Mouse (Mus musculus): ENCODE measurements at regions not wholly inside any gene's neighbourhood (a gene's known extent, or its start where the extent isn't known, plus 50 kb on each side); places are given as distances from the start of the nearest gene placed in this dataset.

GRCm38 (mm10) chr10:8018229-8019026 lies 62.4 kb upstream of the Tab2 start:
- H3K9me3 ChIP-seq (replicated peaks): no peaks in the 10 kb centered on the region
- H3K4me1 ChIP-seq (replicated peaks): peaks cover 6% of the 10 kb centered on the region; the same call in 1 of the 2 replicates
- no peak overlapping the region for H3K9ac ChIP-seq
- H3K4me3 ChIP-seq: no peak overlapping the region
- H3K27me3 ChIP-seq: no peaks in the 10 kb centered on the region
- ATAC-seq (replicated peaks; ENCODE audit: insufficient number of reproducible peaks, insufficient read depth, low FRiP score, low read depth): no peak; the same call in 1 of the 2 replicates
- no peaks in the 10 kb centered on the region for H3K36me3 ChIP-seq
- no peak overlapping the region for H3K4me2 ChIP-seq
- H3K27ac ChIP-seq: no peak overlapping the region

GRCm38 (mm10) chr10:8016741-8017140 lies 60.7 kb upstream of the Tab2 start:
- Histone ChIP-seq H3K9ac (no peak overlapping the region), H3K36me3 (no peaks in the 10 kb centered on the region), H3K4me2 (no peak overlapping the region), H3K4me3 (no peak overlapping the region), H3K9me3 (replicated peaks) (no peaks in the 10 kb centered on the region), H3K4me1 (replicated peaks) (0 out of 2 replicates have a peak, but pooled peaks cover 4% of the 10 kb centered on the region), H3K27me3 (no peaks in the 10 kb centered on the region), H3K27ac (no peak overlapping the region)
- WGBS: 71% methylated on average over 2 of the region's 2 CpGs
- no peak for ATAC-seq (replicated peaks; ENCODE audit: insufficient number of reproducible peaks, insufficient read depth, low FRiP score, low read depth)

GRCm38 (mm10) chr10:8011744-8012143 lies 55.7 kb upstream of the Tab2 start:
- H3K4me1 ChIP-seq (replicated peaks): 0 out of 2 replicates have a peak, but pooled peaks cover 4% of the 10 kb centered on the region
- no peak overlapping the region for H3K4me3 ChIP-seq
- H3K9me3 ChIP-seq (replicated peaks): no peaks in the 10 kb centered on the region
- no peak overlapping the region for H3K9ac ChIP-seq
- no peaks in the 10 kb centered on the region for H3K27me3 ChIP-seq
- WGBS: 52% methylated on average over 4 of the region's 4 CpGs
- H3K4me2 ChIP-seq: no peak overlapping the region
- no peak for ATAC-seq (replicated peaks; ENCODE audit: insufficient number of reproducible peaks, insufficient read depth, low FRiP score, low read depth)
- no peaks in the 10 kb centered on the region for H3K36me3 ChIP-seq
- no peak overlapping the region for H3K27ac ChIP-seq

- Histone ChIP-seq H3K9me3 (replicated peaks) (no peaks in the 10 kb centered on the region), H3K27ac (no peak overlapping the region), H3K4me3 (no peak overlapping the region), H3K27me3 (no peaks in the 10 kb centered on the region), H3K36me3 (no peaks in the 10 kb centered on the region), H3K4me1 (replicated peaks) (0 out of 2 replicates have a peak, but pooled peaks cover 2% of the 10 kb centered on the region), H3K9ac (no peak overlapping the region), H3K4me2 (no peak overlapping the region)
- no peak for ATAC-seq (replicated peaks; ENCODE audit: insufficient number of reproducible peaks, insufficient read depth, low FRiP score, low read depth)
- WGBS: 70% methylated on average over 9 of the region's 9 CpGs
Observed at GRCm38 (mm10) chr10:8011138-8011537, 55.1 kb upstream of the Tab2 start.

GRCm38 (mm10) chr10:8009855-8010254 lies 53.8 kb upstream of the Tab2 start:
- Histone ChIP-seq H3K36me3 (no peaks in the 10 kb centered on the region), H3K9me3 (replicated peaks) (no peaks in the 10 kb centered on the region), H3K4me1 (replicated peaks) (no peaks in the 10 kb centered on the region), H3K9ac (no peak overlapping the region), H3K27me3 (no peaks in the 10 kb centered on the region), H3K4me3 (no peak overlapping the region), H3K27ac (no peak overlapping the region), H3K4me2 (no peak overlapping the region)
- ATAC-seq (replicated peaks; ENCODE audit: insufficient number of reproducible peaks, insufficient read depth, low FRiP score, low read depth): no peak
- WGBS: 78% methylated on average over 1 of the region's 1 CpGs

GRCm38 (mm10) chr10:8007990-8008368 lies 51.9 kb upstream of the Tab2 start:
- Histone ChIP-seq H3K9me3 (replicated peaks) (no peaks in the 10 kb centered on the region), H3K4me2 (no peak overlapping the region), H3K27ac (no peak overlapping the region), H3K4me3 (no peak overlapping the region), H3K36me3 (no peaks in the 10 kb centered on the region), H3K9ac (no peak overlapping the region), H3K4me1 (replicated peaks) (no peaks in the 10 kb centered on the region), H3K27me3 (no peaks in the 10 kb centered on the region)
- WGBS: 59% methylated on average over 3 of the region's 3 CpGs
- no peak for ATAC-seq (replicated peaks; ENCODE audit: insufficient number of reproducible peaks, insufficient read depth, low FRiP score, low read depth)

GRCm38 (mm10) chr10:8007286-8007989 lies 51.4 kb upstream of the Tab2 start:
- Histone ChIP-seq H3K4me2 (no peak overlapping the region), H3K9me3 (replicated peaks) (no peaks in the 10 kb centered on the region), H3K9ac (no peak overlapping the region), H3K4me3 (no peak overlapping the region), H3K27me3 (no peaks in the 10 kb centered on the region), H3K27ac (no peak overlapping the region), H3K36me3 (no peaks in the 10 kb centered on the region), H3K4me1 (replicated peaks) (no peaks in the 10 kb centered on the region)
- no peak for ATAC-seq (replicated peaks; ENCODE audit: insufficient number of reproducible peaks, insufficient read depth, low FRiP score, low read depth)
- 77% methylated on average over 5 of the region's 5 CpGs for WGBS
